Mouse (Mus musculus): ENCODE measurements at regions not wholly inside any gene's neighbourhood (a gene's known extent, or its start where the extent isn't known, plus 50 kb on each side); places are given as distances from the start of the nearest gene placed in this dataset.
A peak's percentile ranks its signal among the peaks of the same experiment; 100 is the strongest.

- TF ChIP-seq HCFC1 (IDR thresholded peaks at IDR 0.05; ENCODE audit: low read depth, low read length) (0 out of 2 replicates have a peak, but pooled peaks have one; percentile 16), MEF2A (IDR thresholded peaks at IDR 0.05; ENCODE audit: extremely low read depth, insufficient replicate concordance, low read depth, low read length, poor library complexity, severe bottlenecking) (no peak), ETS1 (IDR thresholded peaks at IDR 0.05; ENCODE audit: low read depth, low read length) (peak; percentile 83), GATA1 (IDR thresholded peaks at IDR 0.05; ENCODE audit: low read depth, low read length) (peak; percentile 94), ZNF384 (IDR thresholded peaks at IDR 0.05; ENCODE audit: low read depth, low read length) (peak; percentile 95), MXI1 (IDR thresholded peaks at IDR 0.05; ENCODE audit: low read depth, low read length) (0 out of 2 replicates have a peak, but pooled peaks have one; percentile 24), KAT2A (conservative IDR thresholded peaks at IDR 0.05; ENCODE audit: low read depth, low read length) (no peak), POLR2AphosphoS2 (IDR thresholded peaks at IDR 0.05; ENCODE audit: low read length) (no peak), TBP (IDR thresholded peaks at IDR 0.05; ENCODE audit: low read depth, low read length) (no peak), POLR2AphosphoS5 (IDR thresholded peaks at IDR 0.05; ENCODE audit: borderline replicate concordance, low read depth, low read length) (no peak), MAX (IDR thresholded peaks at IDR 0.05; ENCODE audit: low read length) (no peak), GABPA (IDR thresholded peaks at IDR 0.05; ENCODE audit: low read depth, low read length) (no peak), SMC3 (IDR thresholded peaks at IDR 0.05; ENCODE audit: low read depth, low read length) (no peak), NELFE (IDR thresholded peaks at IDR 0.05; ENCODE audit: low read depth, low read length) (no peak), NRF1 (IDR thresholded peaks at IDR 0.05; ENCODE audit: insufficient read depth, low read depth, low read length, poor library complexity, severe bottlenecking) (no peak), USF1 (IDR thresholded peaks at IDR 0.05; ENCODE audit: low read depth, low read length) (no peak), ZKSCAN1 (IDR thresholded peaks at IDR 0.05; ENCODE audit: low read depth, low read length) (no peak; the same call in 1 of the 2 replicates), JUND (IDR thresholded peaks at IDR 0.05; ENCODE audit: low read depth, low read length) (no peak), MYC (IDR thresholded peaks at IDR 0.05; ENCODE audit: low read depth, low read length) (0 out of 2 replicates have a peak, but pooled peaks have one; percentile 26), EP300 (IDR thresholded peaks at IDR 0.05; ENCODE audit: low read depth in 1 of 2, low read length in 2 of 2) (peak; percentile 96 to 99), RAD21 (IDR thresholded peaks at IDR 0.05; ENCODE audit: low read depth, low read length) (no peak)
Measured at GRCm38 (mm10) chr1:143505318-143505717, 135.1 kb upstream of the B3galt2 start (continued).

DNA sequence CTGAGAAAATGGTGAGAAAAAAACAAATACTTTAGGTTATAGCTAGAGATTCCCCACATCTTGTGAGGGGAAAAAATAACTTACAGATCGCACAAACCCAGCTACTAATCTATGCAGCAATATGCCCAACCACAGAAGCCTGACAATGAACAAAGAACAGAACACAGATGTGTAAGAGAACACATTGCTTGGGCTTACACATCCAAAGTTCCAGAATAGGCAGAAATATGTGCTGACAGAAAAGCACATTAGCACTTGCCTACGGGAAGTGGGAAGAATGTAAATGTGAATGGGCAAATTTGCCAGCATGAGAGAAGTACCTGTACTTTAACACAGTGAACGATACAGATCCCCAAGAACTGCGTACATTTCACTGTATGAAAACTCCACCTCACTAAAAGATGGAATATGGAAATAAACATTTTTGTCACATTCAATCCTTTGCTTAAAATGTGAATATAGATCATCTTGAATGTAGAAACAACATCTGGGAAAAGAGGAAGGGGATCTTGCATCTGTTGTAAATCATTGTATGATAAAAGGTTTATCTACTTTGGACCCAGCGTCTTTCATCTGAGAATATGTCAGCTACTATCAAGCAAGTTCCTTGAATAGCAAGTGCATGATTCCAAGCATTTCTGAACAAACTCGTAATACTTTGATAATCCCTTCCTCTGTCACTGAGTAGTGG, 116.5 kb upstream of the B3galt2 start:
- no peak overlapping the region for H3K4me3 ChIP-seq (ENCODE audit: control insufficient read depth in 1 of 2, insufficient read depth in 1 of 2, low read depth in 2 of 2, low read length in 2 of 2)
- no peak overlapping the region for H3K27ac ChIP-seq (ENCODE audit: control insufficient read depth, low read depth, low read length)
- TF ChIP-seq TCF12 (IDR thresholded peaks at IDR 0.05; ENCODE audit: low read depth, low read length): peak; percentile 76
- TF ChIP-seq MXI1 (IDR thresholded peaks at IDR 0.05; ENCODE audit: low read depth, low read length): no peak
- peak; percentile 65 to 80 for TF ChIP-seq EP300 (IDR thresholded peaks at IDR 0.05; ENCODE audit: low read depth in 1 of 2, low read length in 2 of 2)
- peak; percentile 47; the same call in 1 of the 2 replicates for TF ChIP-seq RCOR1 (IDR thresholded peaks at IDR 0.05; ENCODE audit: low read depth, low read length)
- TF ChIP-seq TAL1 (IDR thresholded peaks at IDR 0.05; ENCODE audit: low read length): no peak
- no peak for TF ChIP-seq CHD1 (IDR thresholded peaks at IDR 0.05; ENCODE audit: low read depth, low read length)
- TF ChIP-seq ZC3H11A (IDR thresholded peaks at IDR 0.05; ENCODE audit: low read depth, low read length): no peak
- no peak for TF ChIP-seq CHD2 (IDR thresholded peaks at IDR 0.05; ENCODE audit: low read length)
- TF ChIP-seq KAT2A (conservative IDR thresholded peaks at IDR 0.05; ENCODE audit: low read depth, low read length): no peak
- 0 out of 2 replicates have a peak, but pooled peaks have one; percentile 25 for TF ChIP-seq ETS1 (IDR thresholded peaks at IDR 0.05; ENCODE audit: low read depth, low read length)
- peak; percentile 67 for TF ChIP-seq GATA1 (IDR thresholded peaks at IDR 0.05; ENCODE audit: low read depth, low read length)
- no peak for TF ChIP-seq MYC (IDR thresholded peaks at IDR 0.05; ENCODE audit: low read depth, low read length)
- peaks cover 0 to 8% of the 10 kb centered on the region in 2 experiments; a peak in 2 of 4 replicates for H3K36me3 ChIP-seq (ENCODE audit: control insufficient read depth in 1 of 2, insufficient read depth in 2 of 2, low read length in 2 of 2)
- H3K9ac ChIP-seq (ENCODE audit: control insufficient read depth, low read depth, low read length, poor library complexity, severe bottlenecking): no peak overlapping the region
- H3K27me3 ChIP-seq (ENCODE audit: control insufficient read depth in 1 of 2, insufficient read depth in 2 of 2, low read length in 2 of 2): no peaks in the 10 kb centered on the region
- DNase-seq (ENCODE audit: low read depth, low spot score): peak; percentile 42
- no peaks in the 10 kb centered on the region for H3K79me2 ChIP-seq (ENCODE audit: control insufficient read depth, insufficient read depth, low read length, poor library complexity)
- H3K4me1 ChIP-seq (ENCODE audit: control insufficient read depth in 1 of 2, insufficient read depth in 2 of 2, low read length in 2 of 2): peaks cover 0 to 7% of the 10 kb centered on the region in 2 experiments; a peak in 2 of 4 replicates
- no peaks in the 10 kb centered on the region for H3K9me3 ChIP-seq (replicated peaks; ENCODE audit: insufficient read depth, low read length)
